Mouse (Mus musculus) embryo, embryonic 10 days (tissue): ENCODE measurements around the gene Ndufs7.
"Not testable (repeated sequence)": the region's sequence is repeated elsewhere in the genome, so short reads cannot be mapped to it uniquely, and the experiment has no call there.

Experiments
- DNase-seq: peaks from one replicate; pipeline ENCODE4 v3.0.0-alpha.2; 2015; ENCODE audit warnings: low spot score

Ndufs7 gene

GRCm38 (mm10) chr10:80242607-80243006, 6.3 kb upstream of the Ndufs7 start:
- DNase-seq, result no peak

GRCm38 (mm10) chr10:80244791-80245399, 4.0 kb upstream of the Ndufs7 start:
- peak; percentile 75 for DNase-seq

- DNase-seq, result peak; percentile 94
Observed at GRCm38 (mm10) chr10:80245600-80245999, 3.3 kb upstream of the Ndufs7 start.

GRCm38 (mm10) chr10:80247849-80248248, 1.1 kb upstream of the Ndufs7 start:
- DNase-seq, result peak; percentile 66

GRCm38 (mm10) chr10:80248437-80248836, 484 bp upstream of the Ndufs7 start:
- not testable (repeated sequence) for DNase-seq

- DNase-seq, result no peak
Observed at GRCm38 (mm10) chr10:80250059-80250458, 1.1 kb downstream of the Ndufs7 start.

GRCm38 (mm10) chr10:80250573-80250972, 1.7 kb downstream of the Ndufs7 start:
- no peak for DNase-seq

- no peak for DNase-seq
Observed at GRCm38 (mm10) chr10:80252011-80252410, 3.1 kb downstream of the Ndufs7 start.

GRCm38 (mm10) chr10:80252493-80253274, 3.8 kb downstream of the Ndufs7 start:
- no peak for DNase-seq

GRCm38 (mm10) chr10:80253551-80253950, 4.6 kb downstream of the Ndufs7 start:
- DNase-seq, result no peak

GRCm38 (mm10) chr10:80254331-80255297, 5.7 kb downstream of the Ndufs7 start:
- DNase-seq, result no peak

GRCm38 (mm10) chr10:80255881-80256535, 7.1 kb downstream of the Ndufs7 start:
- DNase-seq, result no peak

- no peak for DNase-seq
Observed at GRCm38 (mm10) chr10:80257936-80258335, 9.0 kb downstream of the Ndufs7 start.

GRCm38 (mm10) chr10:80258752-80259462, 10.0 kb downstream of the Ndufs7 start:
- DNase-seq, result no peak

- DNase-seq, result no peak
Observed at GRCm38 (mm10) chr10:80259463-80259805, 10.5 kb downstream of the Ndufs7 start.

- peak; percentile 61 for DNase-seq
Observed at GRCm38 (mm10) chr10:80259861-80260641, 11.1 kb downstream of the Ndufs7 start.

GRCm38 (mm10) chr10:80260642-80261584, 12.0 kb downstream of the Ndufs7 start, which contains the start of the genes Gamt and Dazap1:
TSS of gene Gamt (minus strand) at chr10:80261012.
TSS of gene Dazap1 (plus strand) at chr10:80261486.
- peak; percentile 91 for DNase-seq

GRCm38 (mm10) chr10:80261585-80261968, 12.7 kb downstream of the Ndufs7 start:
- peak; percentile 96 for DNase-seq

- DNase-seq, result no peak
Observed at GRCm38 (mm10) chr10:80262169-80262568, 13.2 kb downstream of the Ndufs7 start.
